Mouse (Mus musculus): ENCODE data around the gene March1.

- TF ChIP-seq CTCF (IDR thresholded peaks at IDR 0.05; ENCODE audit: borderline replicate concordance, extremely low read depth, insufficient read depth, insufficient read length) (no peak), POLR2A (IDR thresholded peaks at IDR 0.05; ENCODE audit: borderline replicate concordance, extremely low read depth, insufficient read depth, insufficient read length, poor library complexity, severe bottlenecking) (no peak)
Observed at GRCm38 (mm10) chr8:66520576-66520975, 902.9 kb downstream of the March1 start.
